Mouse (Mus musculus) heart, embryonic 11.5 days (tissue): ENCODE measurements at regions not wholly inside any gene's neighbourhood (a gene's known extent, or its start where the extent isn't known, plus 50 kb on each side); places are given as distances from the start of the nearest gene placed in this dataset.
"Not testable (repeated sequence)": the region's sequence is repeated elsewhere in the genome, so short reads cannot be mapped to it uniquely, and the experiment has no call there.

Source experiments
- ATAC-seq: fragments of 200-750 bp; cut with Nextera tagmentation; replicated peaks from 2 replicates; pipeline ENCODE4 v1.8.0; 2017; ENCODE audit warnings: moderate library complexity; ENCODE audit not compliant: insufficient number of reproducible peaks, low FRiP score, low TSS enrichment
- H3K27ac ChIP-seq: fragments of 300-500 bp; sonication (generic); 2 replicates; pipeline ENCODE4 v1.5.1; 2014; ENCODE audit warnings: mild to moderate bottlenecking, low read depth, low read length
- H3K27me3 ChIP-seq: fragments of 300-500 bp; sonication (generic); 2 replicates; pipeline ENCODE4 v1.6.1; 2014; ENCODE audit warnings: mild to moderate bottlenecking, low read length, mixed read lengths; ENCODE audit not compliant: control insufficient read depth, insufficient read depth
- H3K36me3 ChIP-seq: fragments of 300-500 bp; sonication (generic); 2 replicates; pipeline ENCODE4 v1.6.1; 2014; ENCODE audit warnings: mild to moderate bottlenecking, low read length, moderate library complexity, mixed read lengths; ENCODE audit not compliant: control insufficient read depth, insufficient read depth
- H3K4me1 ChIP-seq: fragments of 300-500 bp; sonication (generic); 2 replicates; pipeline ENCODE4 v1.6.1; 2014; ENCODE audit warnings: low read length; ENCODE audit not compliant: control insufficient read depth, insufficient read depth
- H3K4me2 ChIP-seq: fragments of 300-500 bp; sonication (generic); 2 replicates; pipeline ENCODE4 v1.6.1; 2014; ENCODE audit warnings: mild to moderate bottlenecking, moderate library complexity
- H3K4me3 ChIP-seq: fragments of 300-500 bp; sonication (generic); 2 replicates; pipeline ENCODE4 v1.5.1; 2014; ENCODE audit warnings: low read depth, low read length
- H3K9ac ChIP-seq: fragments of 300-500 bp; sonication (generic); 2 replicates; pipeline ENCODE4 v1.6.1; 2014; ENCODE audit warnings: mild to moderate bottlenecking, low read depth, low read length, moderate library complexity
- H3K9me3 ChIP-seq: fragments of 300-500 bp; sonication (generic); replicated peaks from 2 replicates; pipeline ENCODE4 v1.6.1; 2016; ENCODE audit warnings: low read length; ENCODE audit not compliant: control insufficient read depth
- WGBS: fragments of 180-500 bp; shearing (Covaris S2); extraction: QIAGEN DNeasy Blood & Tissue Kit; methylation state at CpG from one replicate; pipeline ENCODE4 v1.1.7; 2014; ENCODE audit not compliant: insufficient replicate concordance; 5-methylcytosine and 5-hydroxymethylcytosine counted together

DNA sequence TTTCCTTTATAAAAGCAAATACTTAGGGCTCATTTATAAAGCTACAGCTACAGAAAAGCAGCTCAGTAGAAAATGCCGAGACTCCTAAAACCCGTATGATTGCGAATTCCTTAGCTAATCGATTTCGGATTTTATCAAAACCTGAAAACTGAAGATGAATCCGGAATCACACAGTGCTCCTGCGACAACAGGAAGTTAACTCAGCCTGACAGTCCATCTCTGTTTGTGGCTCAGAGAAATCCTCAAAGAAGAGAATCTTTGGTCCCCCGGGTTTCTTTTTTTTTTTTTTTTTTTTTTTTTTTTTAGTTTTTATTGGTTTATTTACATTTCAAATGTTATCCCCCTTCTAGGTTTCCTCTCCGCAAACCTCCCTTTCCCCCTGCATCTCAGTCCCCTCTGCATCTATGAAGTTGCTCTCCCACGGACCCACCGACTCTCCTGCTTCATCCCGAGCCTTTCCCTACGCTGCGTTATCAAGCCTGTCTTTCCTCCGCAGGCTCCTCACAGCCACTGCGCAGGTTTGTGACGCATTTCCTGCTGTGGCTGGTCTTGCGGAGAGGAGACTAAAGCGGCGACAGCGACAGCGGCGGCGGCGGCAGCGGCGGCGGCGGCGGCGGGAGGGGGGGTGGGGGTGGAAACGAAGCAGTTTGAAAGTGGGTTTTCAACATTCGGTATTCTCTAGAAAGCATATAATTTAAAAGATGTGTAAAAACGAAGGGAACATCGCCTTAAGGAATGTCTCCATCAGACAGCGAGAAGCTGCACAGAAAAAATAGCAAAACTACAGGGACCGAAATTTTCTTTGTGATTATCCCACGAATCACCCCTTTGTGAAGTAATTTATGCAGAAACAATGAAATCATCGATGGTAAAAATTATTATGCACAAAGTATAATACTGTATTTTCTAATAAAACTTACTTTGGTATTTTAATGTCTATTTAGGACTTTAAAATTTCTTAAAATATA is 352.3 kb upstream of the Snrpn start:
- H3K4me1 ChIP-seq, H3K27me3 ChIP-seq, H3K27ac ChIP-seq, H3K9me3 ChIP-seq, ATAC-seq, H3K36me3 ChIP-seq, H3K9ac ChIP-seq: not testable (repeated sequence)
- WGBS = 9% methylated on average over 39 of the region's 39 CpGs
- H3K4me3 ChIP-seq = peak overlapping the region; percentile 30
- peak overlapping the region; percentile 38 for H3K4me2 ChIP-seq

DNA sequence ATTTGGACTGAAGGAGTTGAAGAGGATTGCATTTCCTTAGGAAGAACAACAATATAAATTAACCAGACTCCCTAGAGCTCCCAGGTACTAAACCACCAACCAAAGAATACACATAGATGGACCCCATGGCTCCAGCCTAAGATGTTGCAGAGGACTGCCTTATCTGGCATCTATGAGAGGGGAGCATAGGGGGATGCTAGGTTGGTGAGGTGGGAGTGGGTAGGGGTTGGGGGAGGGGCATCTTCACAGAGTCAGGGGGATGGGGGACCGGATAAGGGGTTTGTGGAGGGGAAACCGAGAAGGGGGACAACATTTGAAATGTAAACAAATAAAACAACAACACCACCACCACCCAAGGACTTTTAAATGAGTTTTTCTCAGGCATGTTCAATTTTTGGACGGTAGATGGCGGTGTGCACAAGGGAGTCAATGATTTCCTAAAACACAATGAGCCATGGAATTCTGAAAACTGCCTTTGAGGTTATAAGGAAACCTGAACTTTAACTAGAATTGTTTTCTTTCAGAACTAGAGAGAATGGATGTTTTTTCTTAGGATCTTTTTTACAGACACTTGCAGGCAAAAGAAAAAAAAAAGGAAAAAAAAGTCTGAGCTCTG is 347.9 kb upstream of the Snrpn start:
- WGBS = 3% methylated on average over 4 of the region's 4 CpGs
- H3K27ac ChIP-seq, H3K36me3 ChIP-seq, ATAC-seq, H3K4me2 ChIP-seq, H3K4me1 ChIP-seq, H3K9ac ChIP-seq, H3K4me3 ChIP-seq, H3K27me3 ChIP-seq, H3K9me3 ChIP-seq: not testable (repeated sequence)

DNA sequence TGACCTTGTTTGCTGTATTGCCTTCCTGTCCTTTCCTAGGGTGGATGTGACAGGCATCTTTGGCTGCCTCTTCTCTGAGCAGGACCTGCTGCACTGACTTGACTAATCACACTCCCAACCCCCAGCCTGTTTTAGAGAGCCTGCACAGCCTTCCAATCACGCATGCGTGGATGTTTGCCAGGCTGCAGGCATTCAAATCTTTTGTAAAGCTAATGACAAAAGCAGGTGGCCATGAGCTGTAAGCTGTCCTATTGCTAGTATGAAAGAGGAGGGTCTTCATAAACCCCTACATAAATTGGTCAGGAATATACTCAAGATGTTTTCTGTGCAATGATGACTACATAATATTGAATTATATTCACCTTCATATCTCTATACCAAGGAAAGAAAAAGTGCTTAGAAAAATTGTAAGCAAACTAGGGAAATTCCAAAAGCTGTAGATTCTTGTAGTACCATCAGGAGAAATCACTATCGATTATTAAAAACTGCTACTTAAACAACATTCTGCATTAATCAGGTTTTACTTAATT is 310.1 kb upstream of the Snrpn start:
- H3K4me3 ChIP-seq, H3K9me3 ChIP-seq, H3K4me2 ChIP-seq, H3K27ac ChIP-seq, H3K27me3 ChIP-seq, H3K9ac ChIP-seq, ATAC-seq, H3K4me1 ChIP-seq, H3K36me3 ChIP-seq: not testable (repeated sequence)
- WGBS = 51% methylated on average over 3 of the region's 3 CpGs

DNA sequence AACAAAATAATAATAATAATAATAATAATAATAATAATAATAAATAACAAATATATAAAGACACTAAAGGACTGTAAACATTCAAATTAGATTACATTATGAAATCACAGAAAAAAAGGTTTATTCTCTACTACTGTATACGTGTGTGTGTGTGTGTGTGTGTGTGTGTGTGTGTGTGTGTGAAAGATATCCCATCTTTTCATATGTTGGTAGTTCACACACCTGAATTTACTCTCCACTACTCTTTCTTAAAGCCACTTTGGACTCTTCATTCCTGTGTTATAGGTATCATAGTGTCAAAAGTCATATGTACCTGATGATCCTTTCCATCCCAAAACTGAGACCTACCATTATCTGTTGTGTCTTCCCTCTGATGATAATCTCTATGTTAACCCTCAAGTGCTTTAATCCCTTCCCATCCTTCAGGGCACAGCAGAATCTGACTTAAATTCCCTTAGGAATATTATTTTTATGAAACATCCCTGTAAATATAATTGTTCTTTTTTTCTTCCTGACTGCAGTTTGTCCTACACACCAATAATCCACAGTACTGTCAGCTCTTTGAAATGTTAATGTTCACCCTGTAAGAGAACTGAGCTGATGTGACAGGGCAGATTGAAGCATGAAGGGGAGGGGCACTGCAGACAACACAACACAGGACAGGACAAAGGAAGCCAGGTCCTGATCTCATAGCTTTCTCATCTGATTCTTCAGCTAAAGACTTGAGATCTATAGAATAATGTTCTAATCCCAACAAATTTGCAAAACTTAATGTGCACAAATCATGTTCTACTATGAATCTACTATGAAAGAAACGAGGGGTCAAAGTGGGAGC is 309.4 kb upstream of the Snrpn start:
- H3K9me3 ChIP-seq, H3K4me3 ChIP-seq, H3K4me1 ChIP-seq, ATAC-seq, H3K27ac ChIP-seq, H3K9ac ChIP-seq, H3K27me3 ChIP-seq, H3K4me2 ChIP-seq, H3K36me3 ChIP-seq: not testable (repeated sequence)
- WGBS = 40% methylated on average over 2 of the region's 2 CpGs

DNA sequence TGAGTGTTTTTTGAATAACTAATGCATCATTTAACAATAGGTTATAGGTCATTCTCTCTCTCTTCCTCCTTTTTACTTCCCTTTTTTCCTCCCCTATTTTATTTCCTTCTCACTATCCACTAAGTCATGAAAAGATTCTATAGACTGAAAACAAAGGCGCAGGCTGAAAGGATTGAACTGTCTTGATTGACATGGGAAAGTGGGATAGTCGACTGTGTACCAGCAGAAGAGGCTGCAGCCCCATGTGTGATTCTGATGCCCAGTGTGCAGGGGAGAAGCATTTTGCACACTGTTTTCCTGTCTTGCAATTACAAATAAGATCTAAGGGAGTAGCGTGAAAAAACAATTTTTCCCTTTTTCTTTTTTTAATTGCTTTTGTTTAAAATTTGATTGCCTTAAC is 298.8 kb upstream of the Snrpn start:
- H3K27ac ChIP-seq = no peak overlapping the region
- H3K9ac ChIP-seq = no peak overlapping the region
- H3K4me3 ChIP-seq = no peak overlapping the region
- 66% methylated on average over 3 of the region's 3 CpGs for WGBS
- no peak overlapping the region for H3K4me2 ChIP-seq
- H3K27me3 ChIP-seq = no peaks in the 10 kb centered on the region
- H3K9me3 ChIP-seq = no peaks in the 10 kb centered on the region
- no peak for ATAC-seq
- no peaks in the 10 kb centered on the region for H3K4me1 ChIP-seq
- no peaks in the 10 kb centered on the region for H3K36me3 ChIP-seq

DNA sequence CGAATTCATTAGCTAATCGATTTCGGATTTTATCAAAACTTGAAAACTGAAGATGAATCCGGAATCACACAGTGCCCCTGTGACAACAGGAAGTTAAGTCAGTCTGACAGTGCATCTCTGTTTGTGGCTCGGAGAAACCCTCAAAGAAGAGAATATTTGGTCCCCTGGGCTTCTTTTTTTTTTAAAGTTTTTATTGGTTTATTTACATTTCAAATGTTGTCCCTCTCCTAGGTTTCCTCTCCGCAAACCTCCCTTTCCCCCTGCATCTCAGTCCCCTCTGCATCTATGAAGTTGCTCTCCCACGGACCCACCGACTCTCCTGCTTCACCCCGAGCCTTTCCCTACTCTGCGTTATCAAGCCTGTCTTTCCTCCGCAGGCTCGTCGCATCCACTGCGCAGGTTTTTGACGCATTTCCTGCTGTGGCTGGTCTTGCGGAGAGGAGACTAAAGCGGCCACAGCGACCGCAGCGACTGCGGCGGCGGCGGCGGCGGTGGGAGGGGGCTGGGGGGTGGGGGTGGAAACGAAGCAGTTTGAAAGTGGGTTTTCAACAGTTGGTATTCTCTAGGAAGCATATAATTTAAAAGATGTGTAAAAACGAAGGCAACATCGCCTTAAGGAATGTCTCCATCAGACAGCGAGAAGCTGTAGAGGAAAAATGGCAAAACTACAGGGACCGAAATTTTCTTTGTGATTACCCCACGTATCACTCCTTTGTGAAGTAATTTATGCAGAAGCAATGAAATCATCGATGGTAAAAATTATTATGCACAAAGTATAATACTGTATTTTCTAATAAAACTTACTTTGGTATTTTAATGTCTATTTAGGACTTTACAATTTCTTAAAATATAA is 251.2 kb upstream of the Snrpn start:
- not testable (repeated sequence) for H3K9me3 ChIP-seq, H3K4me1 ChIP-seq, H3K36me3 ChIP-seq, H3K27me3 ChIP-seq
- WGBS = 6% methylated on average over 33 of the region's 33 CpGs
- ATAC-seq = peak; percentile 57; the same call in 1 of the 2 replicates
- Histone ChIP-seq H3K9ac (0 out of 2 replicates have a peak overlapping the region, but pooled peaks have one; percentile 43), H3K4me2 (peak overlapping the region; percentile 42), H3K27ac (peak overlapping the region; percentile 35; the same call in 1 of the 2 replicates), H3K4me3 (peak overlapping the region; percentile 41)

DNA sequence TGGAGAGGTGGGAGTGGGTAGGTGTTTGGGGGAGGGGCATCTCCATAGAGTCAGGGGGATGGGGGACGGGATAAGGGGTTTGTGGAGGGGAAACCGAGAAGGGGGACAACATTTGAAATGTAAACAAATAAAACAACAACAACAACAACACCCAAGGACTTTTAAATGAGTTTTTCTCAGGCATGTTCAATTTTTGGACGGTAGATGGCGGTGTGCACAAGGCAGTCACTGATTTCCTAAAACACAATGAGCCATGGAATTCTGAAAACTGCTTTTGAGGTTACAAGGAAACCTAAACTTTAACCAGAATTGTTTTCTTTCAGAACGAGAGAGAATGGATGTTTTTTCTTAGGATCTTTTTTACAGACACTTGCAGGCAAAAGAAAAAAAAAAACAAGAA is 246.9 kb upstream of the Snrpn start:
- not testable (repeated sequence) for H3K9ac ChIP-seq, H3K4me3 ChIP-seq, H3K27me3 ChIP-seq, ATAC-seq, H3K27ac ChIP-seq, H3K4me1 ChIP-seq, H3K36me3 ChIP-seq, H3K9me3 ChIP-seq, H3K4me2 ChIP-seq
- 3% methylated on average over 5 of the region's 5 CpGs for WGBS

DNA sequence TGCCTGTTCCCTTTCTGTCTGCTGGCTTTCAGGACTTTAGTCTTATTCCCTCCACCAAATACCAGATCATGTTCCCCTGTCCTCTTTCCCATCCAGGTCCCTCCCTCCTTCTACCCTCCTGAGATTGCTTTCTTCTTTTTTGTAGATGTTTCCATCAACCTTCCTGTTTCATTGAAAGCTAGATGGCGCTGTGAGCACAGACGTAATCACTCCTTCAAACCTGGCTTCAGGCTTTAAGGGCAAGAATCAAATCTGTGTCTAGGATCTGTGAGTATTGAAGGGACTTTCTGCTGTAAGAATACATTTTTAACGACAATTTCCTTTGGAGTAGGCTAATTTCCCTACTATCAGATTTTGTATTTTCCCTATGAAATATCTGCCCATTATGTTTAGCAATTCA is 234.0 kb upstream of the Snrpn start:
- H3K4me1 ChIP-seq, H3K36me3 ChIP-seq, H3K4me2 ChIP-seq, H3K4me3 ChIP-seq, H3K9me3 ChIP-seq, H3K27ac ChIP-seq, H3K27me3 ChIP-seq, H3K9ac ChIP-seq, ATAC-seq: not testable (repeated sequence)
- WGBS = 15% methylated on average over 3 of the region's 3 CpGs
